Mouse (Mus musculus) heart, postnatal 0 days (tissue): ENCODE measurements at regions not wholly inside any gene's neighbourhood (a gene's known extent, or its start where the extent isn't known, plus 50 kb on each side); places are given as distances from the start of the nearest gene placed in this dataset.

Source experiments
- ATAC-seq: fragments of 200-750 bp; cut with Nextera tagmentation; 2 replicates; pipeline ENCODE4 v1.8.0; 2017; ENCODE audit warnings: low read depth, moderate number of reproducible peaks, moderate library complexity; ENCODE audit not compliant: insufficient read depth
- DNase-seq: peaks from one replicate; pipeline ENCODE4 v3.0.0-alpha.2; 2016; ENCODE audit warnings: low spot score
- H3K27ac ChIP-seq: fragments of 300-500 bp; sonication (generic); 2 replicates; pipeline ENCODE4 v1.5.1; 2014; ENCODE audit warnings: low read depth, mild to moderate bottlenecking
- H3K27me3 ChIP-seq: fragments of 300-500 bp; sonication (generic); 2 replicates; pipeline ENCODE4 v1.6.1; 2014; ENCODE audit warnings: low read length, mixed read lengths; ENCODE audit not compliant: control insufficient read depth, insufficient read depth
- H3K36me3 ChIP-seq: fragments of 300-500 bp; sonication (generic); replicated peaks from 2 replicates; pipeline ENCODE4 v1.6.1; 2014; ENCODE audit warnings: low read length, mixed read lengths; ENCODE audit not compliant: control insufficient read depth, insufficient read depth
- H3K4me1 ChIP-seq: fragments of 300-500 bp; sonication (generic); 2 replicates; pipeline ENCODE4 v1.6.1; 2014; ENCODE audit warnings: antibody characterized with exemption; ENCODE audit not compliant: control insufficient read depth, insufficient read depth
- H3K4me2 ChIP-seq: fragments of 300-500 bp; sonication (generic); 2 replicates; pipeline ENCODE4 v1.6.1; 2014; ENCODE audit warnings: low read depth, mild to moderate bottlenecking, low read length, moderate library complexity
- H3K4me3 ChIP-seq: fragments of 300-500 bp; sonication (generic); 2 replicates; pipeline ENCODE4 v1.5.1; 2014; ENCODE audit warnings: low read depth, low read length
- H3K9ac ChIP-seq: fragments of 300-500 bp; sonication (generic); replicated peaks from 2 replicates; pipeline ENCODE4 v1.6.1; 2014; ENCODE audit warnings: low read depth, low read length, mixed read lengths
- H3K9me3 ChIP-seq: fragments of 300-500 bp; sonication (generic); replicated peaks from 2 replicates; pipeline ENCODE4 v1.6.1; 2016; ENCODE audit warnings: low read length; ENCODE audit not compliant: control insufficient read depth
- CTCF ChIP-seq: IDR thresholded peaks from 2 replicates; pipeline ENCODE4 v1.5.1; 2016; ENCODE audit warnings: antibody characterized with exemption, control low read depth, low read depth
- EP300 ChIP-seq: IDR thresholded peaks from 2 replicates; pipeline ENCODE4 v1.6.1; 2016; ENCODE audit warnings: antibody characterized with exemption, low read depth
- WGBS: fragments of 180-500 bp; shearing (Covaris S2); extraction: QIAGEN DNeasy Blood & Tissue Kit; methylation state at CpG from one replicate; pipeline ENCODE4 v1.1.7; 2014; 5-methylcytosine and 5-hydroxymethylcytosine counted together

GRCm38 (mm10) chr17:27364899-27365298, 156.3 kb downstream of the Grm4 start:
- Histone ChIP-seq H3K27me3 (no peaks in the 10 kb centered on the region), H3K36me3 (no peaks in the 10 kb centered on the region), H3K4me3 (no peak overlapping the region), H3K4me2 (no peak overlapping the region), H3K4me1 (no peaks in the 10 kb centered on the region), H3K9ac (no peak overlapping the region), H3K27ac (no peak overlapping the region), H3K9me3 (no peaks in the 10 kb centered on the region)
- ATAC-seq: no peak
- 82% methylated on average over 6 of the region's 6 CpGs for WGBS
- no peak for DNase-seq
- TF ChIP-seq EP300 (no peak), CTCF (no peak)

DNA sequence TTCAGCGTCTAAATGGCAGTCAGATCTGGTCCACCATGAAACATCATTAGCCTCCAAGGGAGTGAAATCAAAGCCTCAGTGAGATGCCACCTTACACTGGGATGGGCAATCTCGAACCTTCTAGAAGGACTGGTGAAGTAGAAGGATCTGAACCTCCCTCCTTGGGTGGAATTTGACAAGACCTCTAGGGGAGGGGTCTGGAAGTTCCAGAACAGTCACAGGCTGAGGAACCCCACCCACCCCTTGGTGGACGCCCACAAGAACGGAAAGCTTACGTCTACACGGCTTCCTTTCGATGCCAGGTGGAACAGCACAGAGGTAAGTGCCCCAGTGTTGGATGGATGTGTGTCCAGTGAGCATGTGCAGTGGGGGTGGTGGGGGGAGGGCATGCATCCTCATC, 156.9 kb downstream of the Grm4 start:
- WGBS: 81% methylated on average over 7 of the region's 7 CpGs
- no peak for DNase-seq
- Histone ChIP-seq H3K4me3 (no peak overlapping the region), H3K27me3 (no peaks in the 10 kb centered on the region), H3K9ac (no peak overlapping the region), H3K36me3 (no peaks in the 10 kb centered on the region), H3K9me3 (no peaks in the 10 kb centered on the region), H3K27ac (no peak overlapping the region), H3K4me1 (no peaks in the 10 kb centered on the region), H3K4me2 (no peak overlapping the region)
- ATAC-seq: no peak
- TF ChIP-seq EP300 (no peak), CTCF (no peak)

- Histone ChIP-seq H3K9me3 (no peaks in the 10 kb centered on the region), H3K36me3 (no peaks in the 10 kb centered on the region), H3K9ac (no peak overlapping the region), H3K27me3 (no peaks in the 10 kb centered on the region), H3K4me1 (no peaks in the 10 kb centered on the region), H3K27ac (no peak overlapping the region), H3K4me3 (no peak overlapping the region), H3K4me2 (no peak overlapping the region)
- DNase-seq (no peak), ATAC-seq (no peak)
- WGBS: 74% methylated on average over 6 of the region's 6 CpGs
- TF ChIP-seq EP300: no peak
- no peak for TF ChIP-seq CTCF
These were observed 157.3 kb downstream of the Grm4 start for GRCm38 (mm10) chr17:27363911-27364310.

- Histone ChIP-seq H3K9ac (no peak overlapping the region), H3K27me3 (no peaks in the 10 kb centered on the region), H3K4me1 (no peaks in the 10 kb centered on the region), H3K36me3 (no peaks in the 10 kb centered on the region), H3K4me2 (no peak overlapping the region), H3K27ac (no peak overlapping the region), H3K9me3 (no peaks in the 10 kb centered on the region), H3K4me3 (no peak overlapping the region)
- DNase-seq (no peak), ATAC-seq (no peak)
- no peak for TF ChIP-seq CTCF
- TF ChIP-seq EP300: no peak
- WGBS: 76% methylated on average over 8 of the region's 8 CpGs
These were observed 158.0 kb upstream of the Lemd2 start for GRCm38 (mm10) chr17:27362221-27362620.

DNA sequence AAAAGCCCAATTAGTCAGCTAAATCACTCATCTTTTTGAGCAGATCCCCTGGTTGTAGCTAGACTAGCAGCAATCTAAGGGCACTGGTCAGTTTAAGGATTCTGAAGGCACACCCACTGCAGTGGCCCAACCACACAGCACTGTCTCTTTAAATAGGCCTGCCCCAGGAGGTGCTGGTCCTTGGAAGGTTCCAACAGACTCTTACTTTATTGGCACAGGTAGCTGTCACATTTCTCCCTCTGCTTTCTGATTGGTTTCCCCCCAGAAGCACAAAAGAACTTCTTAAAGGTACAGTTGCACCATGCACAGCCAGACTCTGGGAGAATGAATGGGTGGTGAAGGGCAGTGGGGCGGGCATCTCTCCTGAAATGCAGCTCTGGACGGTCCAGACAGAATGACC, 157.1 kb upstream of the Lemd2 start:
- no peak for DNase-seq
- TF ChIP-seq EP300 (no peak), CTCF (no peak)
- no peaks in the 10 kb centered on the region for H3K36me3 ChIP-seq
- H3K9me3 ChIP-seq: no peaks in the 10 kb centered on the region
- no peaks in the 10 kb centered on the region for H3K27me3 ChIP-seq
- H3K27ac ChIP-seq: no peak overlapping the region
- H3K4me2 ChIP-seq: no peak overlapping the region
- 0 out of 2 replicates have a peak, but pooled peaks have one; percentile 53 for ATAC-seq
- H3K9ac ChIP-seq: no peak overlapping the region
- no peaks in the 10 kb centered on the region for H3K4me1 ChIP-seq
- 66% methylated on average over 2 of the region's 2 CpGs for WGBS
- no peak overlapping the region for H3K4me3 ChIP-seq

- H3K4me3 ChIP-seq: no peak overlapping the region
- no peaks in the 10 kb centered on the region for H3K27me3 ChIP-seq
- WGBS: 70% methylated on average over 3 of the region's 3 CpGs
- TF ChIP-seq EP300 (no peak), CTCF (peak; percentile 52)
- H3K36me3 ChIP-seq: no peaks in the 10 kb centered on the region
- no peak for DNase-seq
- no peak overlapping the region for H3K9ac ChIP-seq
- no peak overlapping the region for H3K4me2 ChIP-seq
- no peak for ATAC-seq
- no peaks in the 10 kb centered on the region for H3K4me1 ChIP-seq
- no peak overlapping the region for H3K27ac ChIP-seq
- H3K9me3 ChIP-seq: no peaks in the 10 kb centered on the region
These were observed 152.6 kb upstream of the Lemd2 start for GRCm38 (mm10) chr17:27356862-27357261.
